Mouse (Mus musculus) heart, embryonic 14.5 days (tissue): ENCODE results near the gene Rcor3. TPM values are rescaled to one million over a fixed set of nuclear protein-coding genes. Genes with fewer than 3 reads are reported as not detected.
A peak's percentile ranks its signal among the peaks of the same experiment; 100 is the strongest.

Experiments used
- ATAC-seq: fragments of 200-750 bp; cut with Nextera tagmentation; 2 replicates; pipeline ENCODE4 v1.8.0; 2017; ENCODE audit warnings: low read depth, moderate TSS enrichment; ENCODE audit not compliant: insufficient number of reproducible peaks, insufficient read depth, low FRiP score
- H3K27ac ChIP-seq, 2 experiments: fragments of 200-500 bp in 1 of 2; fragments of 300-500 bp in 1 of 2; sonication (generic) in 1 of 2; replicated peaks in 1 of 2; 2 replicates each; pipeline ENCODE4 v1.5.1; 2012 to 2014; ENCODE audit warnings: low read depth in 2 of 2, low read length in 2 of 2, control low read depth in 1 of 2, mild to moderate bottlenecking in 1 of 2, mixed read lengths in 1 of 2; ENCODE audit not compliant: control insufficient read depth in 1 of 2, insufficient read depth in 1 of 2
- H3K27me3 ChIP-seq: fragments of 300-500 bp; sonication (generic); 2 replicates; pipeline ENCODE4 v1.6.1; 2014; ENCODE audit warnings: mild to moderate bottlenecking, low read length, control low read depth; ENCODE audit not compliant: control insufficient read depth, insufficient read depth
- H3K36me3 ChIP-seq: fragments of 300-500 bp; sonication (generic); 2 replicates; pipeline ENCODE4 v1.6.1; 2014; ENCODE audit warnings: mild to moderate bottlenecking, control low read depth, low read length, mixed read lengths; ENCODE audit not compliant: control insufficient read depth, insufficient read depth
- H3K4me1 ChIP-seq, 2 experiments: fragments of 200-500 bp in 1 of 2; fragments of 300-500 bp in 1 of 2; sonication (generic) in 1 of 2; 2 replicates each; pipeline ENCODE4 v1.6.1; 2012 to 2014; ENCODE audit warnings: low read length in 2 of 2, control low read depth in 1 of 2, mixed read lengths in 1 of 2; ENCODE audit not compliant: control insufficient read depth in 2 of 2, insufficient read depth in 2 of 2
- H3K4me2 ChIP-seq: fragments of 300-500 bp; sonication (generic); 2 replicates; pipeline ENCODE4 v1.6.1; 2014; ENCODE audit warnings: mild to moderate bottlenecking, low read length
- H3K4me3 ChIP-seq, 2 experiments: fragments of 200-500 bp in 1 of 2; fragments of 300-500 bp in 1 of 2; sonication (generic) in 1 of 2; 2 replicates each; pipeline ENCODE4 v1.5.1; 2012 to 2014; ENCODE audit warnings: low read length in 2 of 2, mild to moderate bottlenecking in 2 of 2, control low read depth in 1 of 2, low read depth in 1 of 2, moderate library complexity in 1 of 2; ENCODE audit not compliant: control insufficient read depth in 1 of 2, insufficient read depth in 1 of 2
- H3K9ac ChIP-seq: fragments of 300-500 bp; sonication (generic); 2 replicates; pipeline ENCODE4 v1.6.1; 2014; ENCODE audit warnings: mild to moderate bottlenecking, low read length
- H3K9me3 ChIP-seq: fragments of 300-500 bp; sonication (generic); 2 replicates; pipeline ENCODE4 v1.6.1; 2016; ENCODE audit warnings: low read length, control low read depth; ENCODE audit not compliant: control insufficient read depth
- WGBS: fragments of 180-500 bp; shearing (Covaris S2); extraction: QIAGEN DNeasy Blood & Tissue Kit; methylation state at CpG from one replicate; pipeline ENCODE4 v1.1.7; 2014; 5-methylcytosine and 5-hydroxymethylcytosine counted together
- polyA plus RNA-seq: library from polyadenylated mRNA; unstranded; fragments of >200 nt; fragmentation: Nextera tagmentation; extraction: Ambion mirVana; gene quantifications from 2 replicates; pipeline ENCODE4 v1.2.1, GENCODE M21; 2014

The Rcor3 gene
- polyA plus RNA-seq, 1 experiment from 2014 or later: 40.0 TPM

- Histone ChIP-seq H3K36me3 (peaks cover 14% of the 10 kb centered on the region; the same call in 1 of the 2 replicates), H3K27ac (peak overlapping the region; percentile 62 to 69), H3K4me1 (peaks cover 8 to 16% of the 10 kb centered on the region in 2 experiments; a peak in 3 of 4 replicates), H3K9ac (no peak overlapping the region), H3K4me3 (no peak overlapping the region), H3K9me3 (peaks cover 20% of the 10 kb centered on the region), H3K4me2 (no peak overlapping the region), H3K27me3 (no peaks in the 10 kb centered on the region)
- WGBS: 26% methylated on average over 3 of the region's 3 CpGs
- ATAC-seq: peak; percentile 32; the same call in 1 of the 2 replicates
Measured at GRCm38 (mm10) chr1:192078406-192078805, 59.5 kb downstream of the Rcor3 start.

DNA sequence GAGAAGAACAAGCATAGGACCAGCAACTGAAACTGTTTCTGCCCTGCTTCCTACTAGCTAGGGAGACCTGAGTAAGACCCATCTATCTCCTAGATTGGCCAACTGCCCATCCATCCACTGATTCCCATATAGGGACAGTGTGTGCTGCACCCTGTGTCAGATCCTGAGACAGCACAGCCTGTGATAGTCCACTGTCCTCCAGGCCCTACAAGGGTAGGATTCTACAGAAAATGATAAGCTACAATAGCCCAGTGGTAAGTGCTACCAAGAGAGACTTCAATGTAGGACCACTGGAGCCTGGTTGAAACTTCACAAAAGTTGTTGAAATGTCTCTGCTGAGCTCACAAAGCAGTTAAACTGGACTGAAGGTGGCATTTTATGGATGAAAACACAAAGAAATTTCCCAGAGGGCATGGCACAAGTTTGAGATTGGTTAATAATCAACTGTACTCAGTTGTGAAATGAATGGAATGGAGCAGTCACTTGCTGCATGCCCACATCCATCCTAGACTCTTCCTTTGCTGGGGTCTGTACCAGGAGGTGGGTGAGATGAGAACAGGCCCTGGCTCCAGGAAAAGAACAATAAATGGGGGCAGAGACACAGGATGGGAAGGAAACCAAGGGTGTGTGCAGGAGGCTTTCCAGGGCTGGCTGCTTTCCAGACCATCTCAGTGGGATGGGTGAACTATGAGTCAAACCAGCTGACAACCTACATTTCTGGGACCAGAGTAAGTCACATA is 60.9 kb downstream of the Rcor3 start:
- ATAC-seq: peak; percentile 36; the same call in 1 of the 2 replicates
- Histone ChIP-seq H3K4me1 (peaks cover 9 to 16% of the 10 kb centered on the region in 2 experiments; a peak in 3 of 4 replicates), H3K27ac (peak overlapping the region in 1 of 2 experiments; percentile 69; a peak in 1 of 4 replicates)

DNA sequence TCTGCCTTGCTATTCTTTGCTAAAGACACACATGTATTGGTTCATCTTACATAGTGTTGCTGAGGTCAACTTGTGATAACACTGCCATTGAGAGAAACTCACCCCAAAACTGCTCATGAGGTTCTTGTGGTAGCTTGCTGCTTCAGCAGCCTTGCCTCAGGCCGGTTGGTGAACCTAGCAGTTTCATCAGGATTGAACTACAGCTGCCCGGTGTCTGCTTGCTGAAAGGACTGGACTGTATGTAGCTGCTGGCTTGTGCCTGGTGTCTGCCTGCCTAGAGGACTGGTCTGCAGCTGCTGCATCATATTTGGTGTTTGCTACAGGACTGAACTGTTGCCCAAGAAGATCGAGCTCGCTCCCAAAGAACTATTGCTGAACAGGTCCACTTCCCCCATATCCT is 61.8 kb downstream of the Rcor3 start:
- 75% methylated on average over 4 of the region's 4 CpGs for WGBS
- H3K4me1 ChIP-seq: peaks cover 14 to 17% of the 10 kb centered on the region in 2 experiments
- no peak for ATAC-seq
- H3K9ac ChIP-seq: no peak overlapping the region
- no peak overlapping the region for H3K4me3 ChIP-seq
- no peak overlapping the region for H3K4me2 ChIP-seq
- H3K36me3 ChIP-seq: 0 out of 2 replicates have a peak, but pooled peaks cover 2% of the 10 kb centered on the region
- H3K27ac ChIP-seq: 0 out of 4 replicates have a peak overlapping the region, but pooled peaks of 1 of the 2 experiments have one; percentile 33
- H3K9me3 ChIP-seq: peaks cover 5% of the 10 kb centered on the region
- H3K27me3 ChIP-seq: no peaks in the 10 kb centered on the region

More for the DNA sequence above, 60.9 kb downstream of the Rcor3 start:
- Histone ChIP-seq H3K36me3 (peaks cover 6% of the 10 kb centered on the region; the same call in 1 of the 2 replicates), H3K9ac (no peak overlapping the region), H3K4me3 (no peak overlapping the region), H3K4me2 (no peak overlapping the region), H3K27me3 (no peaks in the 10 kb centered on the region), H3K9me3 (peaks cover 13% of the 10 kb centered on the region)

DNA sequence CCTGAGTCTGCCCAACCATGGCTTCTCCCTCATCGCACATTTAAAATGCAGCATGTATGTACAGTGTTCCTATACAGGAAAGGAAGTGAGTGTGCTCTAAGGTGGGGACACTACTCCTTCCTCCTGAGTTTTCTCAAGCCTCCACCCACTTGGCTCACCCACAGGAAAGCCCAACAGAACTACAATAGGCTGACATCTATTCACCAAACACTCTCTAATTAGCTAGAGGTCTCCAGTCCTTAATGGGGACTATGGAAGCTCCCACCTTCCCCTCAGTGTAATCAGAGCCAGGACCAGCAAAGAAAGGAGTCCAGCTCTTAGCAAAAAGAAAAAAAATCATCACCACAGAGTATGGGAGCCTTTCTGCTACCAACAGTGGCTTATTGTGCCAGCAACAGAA is 63.0 kb downstream of the Rcor3 start:
- H3K4me3 ChIP-seq: no peak overlapping the region
- H3K36me3 ChIP-seq: no peaks in the 10 kb centered on the region
- H3K9ac ChIP-seq: no peak overlapping the region
- no peaks in the 10 kb centered on the region for H3K9me3 ChIP-seq
- no peak for ATAC-seq
- H3K4me1 ChIP-seq: peaks cover 24 to 29% of the 10 kb centered on the region in 2 experiments
- 80% methylated on average over 1 of the region's 1 CpGs for WGBS
- H3K4me2 ChIP-seq: no peak overlapping the region
- 0 out of 4 replicates have a peak overlapping the region, but pooled peaks of 1 of the 2 experiments have one; percentile 24 for H3K27ac ChIP-seq
- no peaks in the 10 kb centered on the region for H3K27me3 ChIP-seq

- H3K4me1 ChIP-seq: peaks cover 23% of the 10 kb centered on the region in 2 experiments
- H3K4me2 ChIP-seq: no peak overlapping the region
- H3K9ac ChIP-seq: no peak overlapping the region
- H3K27me3 ChIP-seq: no peaks in the 10 kb centered on the region
- H3K27ac ChIP-seq: no peak overlapping the region
- no peak overlapping the region for H3K4me3 ChIP-seq
- peaks cover 16% of the 10 kb centered on the region for H3K36me3 ChIP-seq
- 93% methylated on average over 1 of the region's 1 CpGs for WGBS
- H3K9me3 ChIP-seq: no peaks in the 10 kb centered on the region
- no peak for ATAC-seq
Measured at GRCm38 (mm10) chr1:192072426-192072825, 65.4 kb downstream of the Rcor3 start.

DNA sequence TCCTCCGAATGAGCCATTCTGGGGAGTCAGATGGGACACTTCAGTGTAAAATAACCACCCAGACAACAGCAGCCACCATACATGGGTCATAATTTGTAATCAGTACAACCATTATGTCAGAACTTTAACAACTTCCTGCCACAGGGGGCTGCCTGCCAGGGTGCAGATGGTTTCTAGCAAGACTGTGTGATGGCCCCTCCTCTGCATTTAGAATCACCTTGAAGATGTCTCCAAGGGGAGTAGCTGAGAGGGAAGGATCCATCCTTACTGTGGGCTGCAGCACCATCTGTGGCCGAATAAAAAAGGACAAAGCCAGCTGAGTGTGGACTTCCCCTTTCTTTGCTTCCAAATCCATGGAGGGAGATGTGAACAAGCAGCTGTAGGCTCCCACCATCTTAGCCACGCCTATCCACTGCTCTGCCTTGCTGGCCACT is 67.2 kb downstream of the Rcor3 start:
- H3K4me1 ChIP-seq: peaks cover 14 to 19% of the 10 kb centered on the region in 2 experiments
- ATAC-seq: no peak
- H3K27me3 ChIP-seq: no peaks in the 10 kb centered on the region
- peaks cover 29% of the 10 kb centered on the region for H3K36me3 ChIP-seq
- peak overlapping the region; percentile 2 for H3K4me2 ChIP-seq
- H3K27ac ChIP-seq: peak overlapping the region; percentile 4 to 61; a peak in 3 of 4 replicates
- H3K4me3 ChIP-seq: no peak overlapping the region
- H3K9ac ChIP-seq: no peak overlapping the region; the same call in 1 of the 2 replicates
- 51% methylated on average over 3 of the region's 3 CpGs for WGBS
- no peaks in the 10 kb centered on the region for H3K9me3 ChIP-seq

DNA sequence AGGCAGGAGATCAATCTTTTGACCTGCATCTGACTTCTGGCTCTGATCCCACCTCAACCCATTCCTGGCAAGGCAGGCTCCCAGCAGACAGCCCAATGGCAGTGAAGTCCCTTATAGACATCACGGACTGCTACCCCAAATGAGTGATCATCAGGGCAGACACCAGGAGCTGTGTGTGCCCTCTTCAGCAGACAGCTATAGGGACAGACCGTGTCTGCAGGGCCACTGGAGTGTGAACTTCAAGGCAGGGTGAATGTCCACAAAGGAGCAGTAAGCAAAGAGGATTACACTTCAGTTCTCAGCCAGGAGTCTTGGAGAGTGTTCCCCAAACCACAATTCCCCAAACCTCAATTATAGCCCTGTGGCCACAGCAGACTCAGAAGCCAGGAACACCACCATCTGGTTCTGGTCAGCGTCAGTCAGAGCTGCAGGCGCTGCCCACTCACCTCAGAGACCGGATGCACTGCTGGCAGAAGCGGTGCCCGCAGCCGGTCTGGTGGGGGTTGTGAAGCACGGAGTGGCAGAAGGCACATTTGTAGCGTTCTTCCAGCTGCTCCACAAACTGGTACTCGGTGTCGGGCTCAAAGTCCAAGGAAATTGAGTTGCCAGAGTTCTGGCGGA is 67.8 kb downstream of the Rcor3 start:
- H3K9ac ChIP-seq: no peak overlapping the region; the same call in 1 of the 2 replicates
- peak overlapping the region; percentile 2 for H3K4me2 ChIP-seq
- H3K9me3 ChIP-seq: no peaks in the 10 kb centered on the region
- no peak for ATAC-seq
- H3K36me3 ChIP-seq: peaks cover 34% of the 10 kb centered on the region
- H3K27me3 ChIP-seq: no peaks in the 10 kb centered on the region
- no peak overlapping the region for H3K4me3 ChIP-seq
- peak overlapping the region; percentile 4 to 61 for H3K27ac ChIP-seq
- H3K4me1 ChIP-seq: peaks cover 14 to 19% of the 10 kb centered on the region in 2 experiments
- WGBS: 42% methylated on average over 13 of the region's 13 CpGs
